Mouse (Mus musculus): ENCODE measurements around the gene Ctf2. TPM values are rescaled to one million over a fixed set of nuclear protein-coding genes. Genes with fewer than 3 reads are reported as not detected.

Ctf2 gene
- polyA plus RNA-seq, 1 experiment from 2014 or later: 0.09 TPM

DNA sequence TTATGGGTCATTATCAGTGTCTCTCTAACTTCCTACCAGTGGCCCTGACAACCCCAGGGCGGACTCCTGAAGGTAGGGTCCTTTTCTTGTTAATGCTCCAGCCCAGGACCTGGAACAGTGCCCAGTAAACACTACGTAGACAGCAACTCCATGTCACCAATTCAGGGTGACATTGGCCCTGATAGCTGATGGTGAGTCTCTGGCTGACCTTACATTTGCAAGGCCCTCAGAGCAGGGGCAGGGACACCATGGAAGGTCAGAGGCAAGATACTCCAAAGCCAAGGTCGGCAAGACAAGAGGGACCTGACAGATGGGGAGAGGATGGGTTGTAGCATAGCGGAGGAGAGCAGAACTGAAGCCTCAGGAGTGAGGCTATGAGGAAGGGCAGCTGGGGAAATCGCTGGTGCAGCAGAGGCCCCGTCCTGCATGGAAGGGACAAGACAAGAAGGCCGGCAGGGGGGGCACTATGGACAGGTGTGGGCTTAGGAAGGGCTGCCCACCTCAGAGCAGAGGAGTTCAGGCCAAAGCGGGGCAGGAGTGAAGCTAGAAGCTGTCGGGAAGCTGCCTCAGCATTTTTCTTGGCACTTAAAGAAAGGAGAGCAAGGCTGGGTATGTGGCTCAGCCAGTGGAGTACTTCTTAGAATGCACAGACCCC, 42.2 kb downstream of the Ctf2 start:
- no peaks in the 10 kb centered on the region for H3K27me3 ChIP-seq
- ChIA-PET POLR2A (no interaction called here), CTCF (interaction anchor here (2.3 to 5.1 kb wide), 2 partner anchors 13 to 15 kb away, joined by 11 to 25 read pairs; no protein-coding TSS in a partner anchor)
- no peak for TF ChIP-seq CTCF (IDR thresholded peaks at IDR 0.05)
- in situ Hi-C loops (cut with MboI; ENCODE audit: low pct_unique_long_range_greater_than_20kb): no loop called here
- DNase-seq (ENCODE audit: low read depth, low spot score): no peak
- no peak for ATAC-seq

DNA sequence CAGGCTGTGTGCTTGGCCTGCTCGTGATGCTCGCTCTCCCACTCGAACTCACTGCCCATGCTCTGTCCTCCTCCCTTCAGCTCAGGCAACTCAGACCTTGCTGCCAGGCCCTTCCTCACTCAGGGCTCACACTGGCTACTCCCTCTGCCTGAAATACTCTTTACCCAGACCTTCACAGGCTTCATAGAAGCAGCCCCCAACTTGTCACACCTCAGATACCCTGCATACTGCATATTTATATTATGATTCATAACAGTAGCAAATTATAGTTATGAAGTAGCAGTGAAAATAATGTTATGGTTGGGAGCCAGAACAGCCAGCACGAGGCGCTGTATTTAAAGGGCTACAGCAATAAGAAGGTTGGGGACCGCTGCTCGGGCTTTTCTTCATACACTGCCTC, 43.0 kb downstream of the Ctf2 start:
- ChIA-PET POLR2A (no interaction called here), CTCF (interaction anchor here (1.0 to 1.1 kb wide), 2 partner anchors 13 to 14 kb away, joined by 4 read pairs; no protein-coding TSS in a partner anchor)
- no peaks in the 10 kb centered on the region for H3K27me3 ChIP-seq
- DNase-seq (ENCODE audit: low read depth, low spot score) (no peak), ATAC-seq (no peak)
- in situ Hi-C loops (cut with MboI; ENCODE audit: low pct_unique_long_range_greater_than_20kb): no loop called here
- TF ChIP-seq CTCF (IDR thresholded peaks at IDR 0.05): no peak

DNA sequence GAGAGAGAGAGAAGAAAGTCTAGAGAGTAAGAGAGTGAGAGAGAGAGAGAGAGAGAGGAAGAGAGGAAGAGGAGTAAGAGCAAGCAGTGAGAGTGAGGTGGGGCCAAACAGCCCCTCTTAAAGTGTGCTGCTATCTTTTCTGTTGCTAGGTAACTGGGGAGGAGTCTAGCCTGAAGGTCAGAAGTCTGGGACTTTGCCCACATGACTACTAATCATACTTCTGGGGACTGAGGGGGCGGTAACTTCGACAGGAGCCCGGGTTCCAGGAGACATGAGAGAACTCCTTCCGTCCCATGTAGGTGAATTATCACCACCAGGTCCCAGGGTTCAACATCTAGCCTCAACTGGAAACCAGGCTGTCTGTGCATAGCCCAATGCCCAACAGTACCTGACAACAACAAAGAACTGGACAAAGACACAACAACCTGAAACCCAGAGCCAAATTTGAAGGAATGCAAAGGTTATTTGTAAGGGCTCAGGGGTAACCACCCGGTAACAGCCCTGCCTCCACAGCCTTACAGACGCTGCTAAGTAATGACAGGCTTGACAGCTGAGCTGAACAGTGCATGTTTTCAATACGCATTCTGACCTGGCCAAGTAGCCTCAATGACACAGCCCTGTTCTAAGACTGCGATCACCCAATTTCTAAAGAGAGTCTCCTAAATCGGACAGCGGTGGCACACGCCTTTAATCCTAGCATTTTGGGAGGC, 45.1 kb downstream of the Ctf2 start:
- TF ChIP-seq CTCF (IDR thresholded peaks at IDR 0.05): no peak
- ATAC-seq (no peak), DNase-seq (ENCODE audit: low read depth, low spot score) (no peak)
- CTCF ChIA-PET: no interaction called here
- no peaks in the 10 kb centered on the region for H3K27me3 ChIP-seq
- in situ Hi-C loops (cut with MboI; ENCODE audit: low pct_unique_long_range_greater_than_20kb): no loop called here
- POLR2A ChIA-PET: no interaction called here

DNA sequence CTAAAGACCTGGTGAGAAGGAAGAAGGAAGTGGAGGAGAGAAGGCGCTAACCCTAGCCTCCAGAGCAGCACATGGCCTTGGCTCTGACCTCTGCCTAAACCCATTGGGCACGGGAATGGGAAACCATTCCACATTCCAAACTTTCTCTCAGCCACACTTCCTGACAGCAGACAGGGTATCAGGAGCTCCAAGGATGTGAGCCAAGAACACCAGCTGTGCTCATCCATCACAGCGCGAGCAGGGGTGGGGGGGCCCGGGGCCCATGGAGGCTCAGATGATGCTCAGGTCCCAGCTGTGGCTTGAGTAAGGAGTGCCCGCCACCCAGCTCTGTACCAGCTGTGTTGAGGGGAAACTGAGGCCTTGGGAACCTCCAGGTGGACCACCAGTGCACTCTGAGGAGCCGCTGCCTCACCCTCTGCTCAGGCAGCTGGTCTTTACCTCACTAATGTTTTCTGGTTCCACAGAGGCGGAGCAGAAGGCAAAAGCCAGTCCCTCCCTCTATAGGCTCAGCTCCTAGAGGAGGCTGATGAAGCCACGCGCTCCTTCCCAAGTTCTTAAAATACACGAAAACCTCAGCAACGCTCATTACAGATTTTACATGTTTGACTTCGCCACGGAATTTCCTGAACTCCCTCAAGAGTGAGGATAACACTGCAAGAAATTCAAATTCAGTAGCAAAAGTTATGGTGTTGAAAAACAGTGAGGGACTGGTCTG, 46.5 kb downstream of the Ctf2 start:
- POLR2A ChIA-PET: interaction anchor here (0.6 kb wide), 1 partner anchor 45 kb away, joined by 7 read pairs; no protein-coding TSS in a partner anchor
- ATAC-seq (no peak), DNase-seq (ENCODE audit: low read depth, low spot score) (no peak)
- no peak for TF ChIP-seq CTCF (IDR thresholded peaks at IDR 0.05)
- no peaks in the 10 kb centered on the region for H3K27me3 ChIP-seq
- in situ Hi-C loops (cut with MboI; ENCODE audit: low pct_unique_long_range_greater_than_20kb): no loop called here
- CTCF ChIA-PET: interaction anchor here (1.5 kb wide), 1 partner anchor 11 kb away, joined by 7 read pairs; no protein-coding TSS in a partner anchor

DNA sequence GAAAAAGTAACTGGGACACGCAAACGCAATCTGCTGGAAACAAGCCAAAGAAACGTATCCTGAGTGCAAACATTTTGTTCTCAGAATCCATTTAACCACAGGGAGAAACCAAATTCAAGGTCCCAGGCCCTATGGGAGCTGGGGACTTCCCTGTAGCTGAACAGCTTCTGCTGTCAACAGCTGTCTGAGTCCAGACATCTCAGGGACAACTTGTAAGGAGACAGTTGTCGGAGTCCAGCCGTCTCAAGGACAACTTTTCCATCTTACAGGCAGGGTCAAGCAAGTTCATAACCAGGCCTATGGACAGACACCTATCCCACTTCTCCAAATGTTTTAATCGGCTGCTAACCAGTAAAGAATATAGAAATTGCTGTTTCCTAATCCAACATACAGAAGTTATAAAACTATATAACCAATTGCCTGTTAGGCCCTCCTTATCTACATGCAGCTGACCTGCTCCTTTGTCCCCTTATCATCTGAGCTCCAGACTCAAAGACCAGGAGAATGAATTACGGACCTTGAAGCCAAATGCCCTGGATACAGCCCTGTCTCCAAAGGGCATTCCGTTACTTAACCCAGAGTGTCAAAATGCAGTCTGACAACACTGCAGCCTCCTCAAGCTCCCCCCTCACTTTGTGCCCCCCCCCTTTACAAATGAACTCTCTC, 49.9 kb downstream of the Ctf2 start:
- DNase-seq (ENCODE audit: low read depth, low spot score) (no peak), ATAC-seq (no peak)
- POLR2A ChIA-PET: interaction anchor here (0.6 kb wide), 1 partner anchor 57 kb away, joined by 3 read pairs; no protein-coding TSS in a partner anchor
- CTCF ChIA-PET: interaction anchor here (1.2 kb wide), 1 partner anchor 9 kb away, joined by 5 read pairs; no protein-coding TSS in a partner anchor
- in situ Hi-C loops (cut with MboI; ENCODE audit: low pct_unique_long_range_greater_than_20kb): no loop called here
- no peaks in the 10 kb centered on the region for H3K27me3 ChIP-seq
- no peak for TF ChIP-seq CTCF (IDR thresholded peaks at IDR 0.05)

DNA sequence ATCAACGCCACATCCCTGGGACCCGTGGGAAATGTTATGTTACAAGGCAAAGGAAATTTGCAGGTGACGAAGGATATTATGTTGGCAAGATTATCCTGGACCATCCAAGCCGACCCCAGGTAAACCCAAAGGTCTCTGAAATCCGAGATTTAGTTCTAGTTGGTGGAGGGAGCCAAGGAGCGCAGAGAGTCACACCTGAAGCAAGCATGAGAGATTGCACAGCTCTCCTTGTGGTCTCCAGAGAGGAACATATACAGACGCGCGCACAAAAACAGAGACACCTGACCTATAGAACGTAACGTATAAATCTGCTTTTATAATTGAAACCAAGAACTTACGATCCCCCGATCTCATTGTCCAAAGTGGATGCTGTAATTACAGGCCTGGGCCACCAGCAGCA, 51.4 kb downstream of the Ctf2 start:
- in situ Hi-C loops (cut with MboI; ENCODE audit: low pct_unique_long_range_greater_than_20kb): no loop called here
- TF ChIP-seq CTCF (IDR thresholded peaks at IDR 0.05): no peak
- POLR2A ChIA-PET: no interaction called here
- no peak for DNase-seq (ENCODE audit: low read depth, low spot score)
- no peak for ATAC-seq
- CTCF ChIA-PET: no interaction called here
- H3K27me3 ChIP-seq: no peaks in the 10 kb centered on the region

DNA sequence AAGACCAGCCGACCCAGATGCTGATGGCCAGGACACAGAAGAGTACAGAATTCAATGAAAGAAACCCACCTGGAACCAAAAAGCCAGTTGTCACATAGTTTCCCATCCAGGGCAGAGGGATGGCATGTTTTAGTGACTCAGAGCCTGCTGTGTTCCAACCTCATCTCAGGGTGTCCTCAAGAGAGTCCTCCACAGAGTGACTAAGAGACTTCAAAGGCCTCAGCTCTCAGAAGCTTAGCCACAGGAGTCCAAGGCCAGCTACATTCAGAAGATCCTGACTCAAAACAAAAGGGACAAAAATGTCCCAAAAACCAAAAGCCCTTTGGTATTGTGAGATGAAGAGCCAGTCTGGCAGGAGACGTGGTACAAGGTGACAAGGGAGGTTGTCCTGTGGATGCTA, 53.2 kb downstream of the Ctf2 start:
- no peak for TF ChIP-seq CTCF (IDR thresholded peaks at IDR 0.05)
- ATAC-seq (no peak), DNase-seq (ENCODE audit: low read depth, low spot score) (no peak)
- in situ Hi-C loops (cut with MboI; ENCODE audit: low pct_unique_long_range_greater_than_20kb): no loop called here
- no peaks in the 10 kb centered on the region for H3K27me3 ChIP-seq
- POLR2A ChIA-PET: no interaction called here
- CTCF ChIA-PET: interaction anchor here (1.0 to 5.8 kb wide), 5 partner anchors 10 to 84 kb away, joined by 3 to 100 read pairs (median 5); partner anchors contain the start of genes Bcl7c, Ctf1 and Fbxl19

DNA sequence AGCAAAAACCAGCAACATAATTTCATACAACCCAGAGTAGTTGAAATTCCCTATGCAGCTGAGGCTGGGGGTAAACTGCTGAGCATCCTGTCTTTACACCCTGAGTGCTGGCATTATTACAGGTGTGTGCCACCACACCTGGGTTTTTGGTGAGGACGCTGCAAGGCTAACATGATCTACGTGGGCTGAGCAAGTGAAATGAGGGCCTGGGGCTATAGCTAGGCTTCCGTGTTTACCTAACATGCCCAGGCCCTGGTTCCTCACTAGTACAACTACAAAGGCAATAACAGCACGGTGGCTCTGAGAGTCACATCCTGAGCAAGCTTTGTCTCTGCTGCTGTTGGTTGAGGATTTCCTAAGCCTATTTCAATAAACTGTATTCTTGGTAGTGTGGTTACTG, 54.4 kb downstream of the Ctf2 start:
- no peaks in the 10 kb centered on the region for H3K27me3 ChIP-seq
- no peak for ATAC-seq
- no peak for DNase-seq (ENCODE audit: low read depth, low spot score)
- no peak for TF ChIP-seq CTCF (IDR thresholded peaks at IDR 0.05)
- ChIA-PET POLR2A (interaction anchor here (0.6 kb wide), 1 partner anchor 235 kb away, joined by 5 read pairs; no protein-coding TSS in a partner anchor), CTCF (interaction anchor here (1.5 to 5.8 kb wide), 6 partner anchors 9 to 69 kb away, joined by 4 to 100 read pairs (median 6); partner anchors contain the start of genes Bcl7c, Ctf1 and Fbxl19)
- in situ Hi-C loops (cut with MboI; ENCODE audit: low pct_unique_long_range_greater_than_20kb): no loop called here

DNA sequence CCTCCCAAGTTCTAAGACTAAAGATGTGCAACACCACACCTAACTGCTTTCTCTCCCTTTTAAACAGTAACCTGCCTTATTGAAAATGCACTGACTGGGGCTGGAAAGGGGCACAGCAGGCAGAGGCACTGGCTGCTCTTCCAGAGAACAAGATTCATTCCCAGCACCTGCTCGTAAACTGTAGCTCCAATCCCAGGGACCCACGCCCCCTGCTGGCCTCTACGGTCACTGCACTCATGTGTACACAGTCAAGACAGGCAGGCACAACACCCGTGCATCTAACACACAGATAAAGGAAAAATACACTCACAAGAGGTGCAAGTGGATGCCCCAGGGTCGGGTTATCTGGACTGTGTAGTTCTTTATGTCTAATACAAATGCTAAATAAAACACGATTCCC, 54.9 kb downstream of the Ctf2 start:
- POLR2A ChIA-PET: interaction anchor here (0.6 kb wide), 1 partner anchor 236 kb away, joined by 5 read pairs; no protein-coding TSS in a partner anchor
- ATAC-seq: no peak
- in situ Hi-C loops (cut with MboI; ENCODE audit: low pct_unique_long_range_greater_than_20kb): no loop called here
- peak; percentile 81 for TF ChIP-seq CTCF (IDR thresholded peaks at IDR 0.05)
- CTCF ChIA-PET: interaction anchor here (1.8 to 5.8 kb wide), 3 partner anchors 14 to 44 kb away, joined by 6 to 100 read pairs (median 11); partner anchors contain the start of genes Bcl7c and Ctf1
- no peak for DNase-seq (ENCODE audit: low read depth, low spot score)
- H3K27me3 ChIP-seq: no peaks in the 10 kb centered on the region

DNA sequence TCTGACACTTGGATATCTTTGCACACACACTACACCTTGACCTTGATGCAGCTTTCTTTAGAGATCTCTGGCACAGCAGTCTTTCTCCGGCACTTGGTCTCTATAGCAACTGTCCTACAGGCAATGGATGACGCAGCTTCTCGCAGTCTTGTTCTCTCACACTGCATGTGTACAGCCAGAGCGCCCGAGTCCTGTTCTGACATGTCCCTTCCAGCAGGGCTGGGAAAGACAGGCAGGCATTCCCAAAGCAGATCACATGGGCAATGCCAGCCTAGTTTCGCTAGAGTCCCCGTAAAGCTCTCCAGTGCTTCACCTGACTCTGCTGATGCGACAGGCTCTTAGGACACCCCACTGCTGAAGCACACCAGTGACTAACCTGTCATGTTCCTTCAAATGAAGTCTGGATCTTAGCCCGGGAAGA, 56.6 kb downstream of the Ctf2 start:
- ChIA-PET CTCF (interaction anchor here (1.0 to 5.8 kb wide), 30 partner anchors 8 to 119 kb away, joined by 3 to 100 read pairs (median 5); partner anchors contain the start of genes Bcl7c, Ctf1, Fbxl19 and Zfp629), POLR2A (interaction anchor here (0.9 to 1.4 kb wide), 2 partner anchors 33 to 70 kb away, joined by 3 read pairs; no protein-coding TSS in a partner anchor)
- H3K27me3 ChIP-seq: no peaks in the 10 kb centered on the region
- ATAC-seq (no peak), DNase-seq (ENCODE audit: low read depth, low spot score) (no peak)
- in situ Hi-C loops (cut with MboI; ENCODE audit: low pct_unique_long_range_greater_than_20kb): no loop called here
- no peak for TF ChIP-seq CTCF (IDR thresholded peaks at IDR 0.05)

Measured in Patski (cell line).